Comparison of ENCODE assay signal across 8 mouse cellular contexts in genomic region chr10:80384709-80385108, GRCm38 (mm10). TPM values are rescaled to one million over a fixed set of nuclear protein-coding genes. Genes with fewer than 3 reads are reported as not detected.
DNase-seq lines count a peak whose midpoint lies in the region; ATAC-seq lines count a peak whose summit lies in the region.

No protein-coding gene starts in this region.

- H3K4me3 ChIP-seq in heart, embryonic 12.5 days: peak overlapping the region; percentile 94
- peak overlapping the region; percentile 98 for H3K4me3 ChIP-seq in hindbrain, embryonic 14.5 days (replicated peaks; ENCODE audit: low read length)
- H3K4me3 ChIP-seq in midbrain, embryonic 10.5 days: peak overlapping the region; percentile 99

- H3K36me3 ChIP-seq in heart, embryonic 12.5 days: peaks cover 47% of the 10 kb centered on the region
- peaks cover 52% of the 10 kb centered on the region for H3K36me3 ChIP-seq in hindbrain, embryonic 14.5 days (replicated peaks; ENCODE audit: control insufficient read depth, insufficient read depth)
- peaks cover 59% of the 10 kb centered on the region for H3K36me3 ChIP-seq in midbrain, embryonic 10.5 days

- no peak overlapping the region for H3K27ac ChIP-seq in heart, embryonic 12.5 days (ENCODE audit: poor library complexity, severe bottlenecking)
- H3K27ac ChIP-seq in hindbrain, embryonic 14.5 days: peak overlapping the region; percentile 98
- H3K27ac ChIP-seq in midbrain, embryonic 10.5 days (replicated peaks): peak overlapping the region; percentile 99

- no peak for DNase-seq in heart, postnatal 14 days
- no peak for DNase-seq in hindbrain, embryonic 14.5 days (ENCODE audit: low spot score)
- no peak for DNase-seq in midbrain, embryonic 10.5 days (ENCODE audit: low spot score)
- no peak for DNase-seq in embryo, embryonic 9.5 days (ENCODE audit: extremely low spot score)
- DNase-seq in cerebellum, adult 9-10 months: no peak
- no peak for DNase-seq in lung, adult 18-20 months

- intact Hi-C loops in heart, postnatal 14 days (cut with DNase I): no loop called here

- H3K4me1 ChIP-seq in heart, embryonic 12.5 days (replicated peaks): peaks cover 38% of the 10 kb centered on the region
- H3K4me1 ChIP-seq in hindbrain, embryonic 14.5 days (replicated peaks; ENCODE audit: control insufficient read depth, insufficient read depth, low read length): peaks cover 31% of the 10 kb centered on the region
- H3K4me1 ChIP-seq in midbrain, embryonic 10.5 days: peaks cover 57% of the 10 kb centered on the region

- ATAC-seq in heart, embryonic 12.5 days (ENCODE audit: insufficient number of reproducible peaks, low FRiP score): no peak
- ATAC-seq in common myeloid progenitor, adult 5-6 weeks (replicated peaks; ENCODE audit: low read depth, poor library complexity, severe bottlenecking): peak; percentile 18; the same call in 1 of the 2 replicates
- no peak for ATAC-seq in hindbrain, embryonic 14.5 days (ENCODE audit: low FRiP score)

- no peaks in the 10 kb centered on the region for H3K9me3 ChIP-seq in heart, embryonic 12.5 days (replicated peaks)
- no peaks in the 10 kb centered on the region for H3K9me3 ChIP-seq in hindbrain, embryonic 14.5 days (ENCODE audit: control insufficient read depth, low read length)
- H3K9me3 ChIP-seq in midbrain, embryonic 10.5 days (replicated peaks): no peaks in the 10 kb centered on the region

- H3K27me3 ChIP-seq in heart, embryonic 12.5 days (replicated peaks): no peaks in the 10 kb centered on the region
- H3K27me3 ChIP-seq in hindbrain, embryonic 14.5 days (ENCODE audit: control insufficient read depth, insufficient read depth, low read length): no peaks in the 10 kb centered on the region
- no peaks in the 10 kb centered on the region for H3K27me3 ChIP-seq in midbrain, embryonic 10.5 days (ENCODE audit: low read depth, poor library complexity, severe bottlenecking)

- peak overlapping the region; percentile 95 for H3K4me2 ChIP-seq in heart, embryonic 12.5 days
- H3K4me2 ChIP-seq in hindbrain, embryonic 14.5 days (replicated peaks): peak overlapping the region; percentile 96

- WGBS in heart, embryonic 12.5 days: 64% methylated on average over 7 of the region's 7 CpGs
- 47% methylated on average over 7 of the region's 7 CpGs for WGBS in hindbrain, embryonic 14.5 days
- 82% methylated on average over 7 of the region's 7 CpGs for WGBS in midbrain, embryonic 10.5 days

- peak overlapping the region; percentile 98 for H3K9ac ChIP-seq in heart, embryonic 12.5 days
- peak overlapping the region; percentile 99 for H3K9ac ChIP-seq in hindbrain, embryonic 14.5 days

RNA-seq across cellular contexts. Expression of gene Mex3d, which starts 2.8 kb away (rescaled TPM):
- polyA plus RNA-seq in heart, embryonic 12.5 days (2016; fragmentation: Nextera tagmentation; extraction: Ambion mirVana): 6.1 and 6.2 TPM in 2 replicates
- 10 to 100 TPM; 11.8 to 12.2 TPM for total RNA-seq in heart, postnatal 14 days (2021)
- 9.5 and 14.3 TPM in 2 replicates for total RNA-seq in common myeloid progenitor, adult 5-6 weeks (2017)
- 12.3 and 13.3 TPM in 2 replicates for polyA plus RNA-seq in hindbrain, embryonic 14.5 days (2014; fragmentation: Nextera tagmentation; extraction: Ambion mirVana)
- 6.3 and 6.4 TPM in 2 replicates for polyA plus RNA-seq in midbrain, embryonic 10.5 days (2016; fragmentation: Nextera tagmentation; extraction: Ambion mirVana)

RNA-seq across cellular contexts. Expression of gene Mbd3, which starts 14.6 kb away (rescaled TPM):
- 176 and 181 TPM in 2 replicates for polyA plus RNA-seq in heart, embryonic 12.5 days (2016; fragmentation: Nextera tagmentation; extraction: Ambion mirVana)
- total RNA-seq in heart, postnatal 14 days (2021): 10 to 100 TPM; 78.6 to 84.0 TPM
- total RNA-seq in common myeloid progenitor, adult 5-6 weeks (2017): 76.2 and 113 TPM in 2 replicates
- polyA plus RNA-seq in hindbrain, embryonic 14.5 days (2014; fragmentation: Nextera tagmentation; extraction: Ambion mirVana): 152 and 161 TPM in 2 replicates
- polyA plus RNA-seq in midbrain, embryonic 10.5 days (2016; fragmentation: Nextera tagmentation; extraction: Ambion mirVana): 338 and 351 TPM in 2 replicates

RNA-seq across cellular contexts. Expression of gene Uqcr11, which starts 21.9 kb away (rescaled TPM):
- 951 and 1,026 TPM in 2 replicates for polyA plus RNA-seq in heart, embryonic 12.5 days (2016; fragmentation: Nextera tagmentation; extraction: Ambion mirVana)
- 1,000 to 10,000 TPM; 1,852 to 1,908 TPM for total RNA-seq in heart, postnatal 14 days (2021)
- total RNA-seq in common myeloid progenitor, adult 5-6 weeks (2017): 141 and 186 TPM in 2 replicates
- 675 and 804 TPM in 2 replicates for polyA plus RNA-seq in hindbrain, embryonic 14.5 days (2014; fragmentation: Nextera tagmentation; extraction: Ambion mirVana)
- polyA plus RNA-seq in midbrain, embryonic 10.5 days (2016; fragmentation: Nextera tagmentation; extraction: Ambion mirVana): 610 and 635 TPM in 2 replicates

RNA-seq across cellular contexts. Expression of gene Plk5, which starts 28.4 kb away (rescaled TPM):
- not detected in 2 replicates for polyA plus RNA-seq in heart, embryonic 12.5 days (2016; fragmentation: Nextera tagmentation; extraction: Ambion mirVana)
- under 1 TPM; 0.12 to 0.22 TPM for total RNA-seq in heart, postnatal 14 days (2021)
- 0.55 TPM in 1 of 2 replicates, not detected in the other for total RNA-seq in common myeloid progenitor, adult 5-6 weeks (2017)
- polyA plus RNA-seq in hindbrain, embryonic 14.5 days (2014; fragmentation: Nextera tagmentation; extraction: Ambion mirVana): 3.6 and 4.1 TPM in 2 replicates
- polyA plus RNA-seq in midbrain, embryonic 10.5 days (2016; fragmentation: Nextera tagmentation; extraction: Ambion mirVana): 0.12 and 0.32 TPM in 2 replicates

RNA-seq across cellular contexts. Expression of gene Adamtsl5, which starts 36.5 kb away (rescaled TPM):
- 5.3 and 6.7 TPM in 2 replicates for polyA plus RNA-seq in heart, embryonic 12.5 days (2016; fragmentation: Nextera tagmentation; extraction: Ambion mirVana)
- 10 to 100 TPM; 43.8 to 44.5 TPM for total RNA-seq in heart, postnatal 14 days (2021)
- 0.10 and 0.64 TPM in 2 replicates for total RNA-seq in common myeloid progenitor, adult 5-6 weeks (2017)
- 0.84 and 0.90 TPM in 2 replicates for polyA plus RNA-seq in hindbrain, embryonic 14.5 days (2014; fragmentation: Nextera tagmentation; extraction: Ambion mirVana)
- polyA plus RNA-seq in midbrain, embryonic 10.5 days (2016; fragmentation: Nextera tagmentation; extraction: Ambion mirVana): 0.48 and 0.91 TPM in 2 replicates
